Mouse (Mus musculus) olfactory bulb, adult 2 months (tissue): ENCODE data around the gene Nipal4.

Experiments used
- CTCF ChIP-seq: fragments of 200-500 bp; IDR thresholded peaks from 2 replicates; pipeline ENCODE4 v1.5.1; 2012; ENCODE audit warnings: low read depth, mild to moderate bottlenecking, low read length, moderate library complexity; ENCODE audit not compliant: insufficient read depth
- POLR2A ChIP-seq: fragments of 200-500 bp; IDR thresholded peaks from 2 replicates; pipeline ENCODE4 v1.6.1; 2012; ENCODE audit warnings: mild to moderate bottlenecking, low read depth, low read length, moderate library complexity; ENCODE audit not compliant: insufficient read depth

GRCm38 (mm10) chr11:46177246-46178043 is 11.1 kb upstream of the Nipal4 start:
- TF ChIP-seq CTCF (no peak), POLR2A (no peak)
